Mouse (Mus musculus): ENCODE measurements around the gene Arhgap44.

Gene Arhgap44

GRCm38 (mm10) chr11:65088451-65089222 is 74.1 kb downstream of the Arhgap44 start:
- DNase-seq (ENCODE audit: low read depth), result peak; percentile 15

GRCm38 (mm10) chr11:65080761-65081160 is 82.0 kb downstream of the Arhgap44 start:
- no peak for DNase-seq (ENCODE audit: low read depth)

DNA sequence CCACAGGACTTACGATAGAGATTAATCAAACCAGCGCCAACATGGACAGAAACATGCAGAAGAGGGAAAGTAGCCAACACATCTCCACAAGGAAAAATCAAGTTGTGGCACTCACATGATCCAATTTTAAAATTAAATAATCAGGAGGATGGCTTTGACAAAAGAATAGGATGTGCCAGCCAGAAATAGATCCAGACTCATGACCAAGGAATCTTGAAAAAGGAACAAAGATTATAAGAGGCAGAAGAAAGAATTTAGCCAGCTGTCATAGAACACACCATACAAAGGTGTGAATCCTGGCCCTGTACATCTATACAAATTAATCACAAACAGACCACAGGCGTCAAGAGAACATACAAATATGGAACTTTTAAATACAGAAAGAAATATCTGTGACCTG is 82.5 kb downstream of the Arhgap44 start:
- no peak for DNase-seq (ENCODE audit: low read depth)

GRCm38 (mm10) chr11:65069609-65070008 is 93.2 kb downstream of the Arhgap44 start:
- no peak for DNase-seq (ENCODE audit: low read depth)

GRCm38 (mm10) chr11:65069051-65069450 is 93.7 kb downstream of the Arhgap44 start:
- DNase-seq (ENCODE audit: low read depth), result no peak

GRCm38 (mm10) chr11:65065201-65065600 is 97.6 kb downstream of the Arhgap44 start:
- DNase-seq (ENCODE audit: low read depth), result no peak

- no peak for DNase-seq (ENCODE audit: low read depth)
These were observed 101.3 kb downstream of the Arhgap44 start for GRCm38 (mm10) chr11:65061437-65061836.

GRCm38 (mm10) chr11:65059531-65059930 is 103.2 kb downstream of the Arhgap44 start:
- no peak for DNase-seq (ENCODE audit: low read depth)

GRCm38 (mm10) chr11:65058224-65058908 is 104.4 kb downstream of the Arhgap44 start:
- DNase-seq (ENCODE audit: low read depth), result no peak

DNA sequence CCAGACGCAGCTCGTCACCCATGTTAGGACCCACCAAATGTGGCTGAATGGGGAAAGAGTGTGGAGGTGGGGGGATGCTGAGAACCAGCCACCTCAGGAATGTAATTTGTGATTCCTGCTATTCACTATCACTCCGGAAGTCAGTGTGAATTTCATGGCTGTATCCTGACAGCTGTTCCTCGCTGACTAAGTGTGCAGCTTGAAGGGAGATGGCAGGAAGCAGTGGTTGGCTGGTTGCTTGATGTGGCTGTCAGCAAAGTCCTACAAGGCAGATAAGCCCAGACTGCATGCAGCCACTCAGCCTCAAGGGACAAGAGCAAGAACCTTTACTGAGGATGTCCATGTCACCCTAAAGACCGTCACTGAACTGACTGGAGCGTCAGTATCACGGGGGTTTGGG is 107.2 kb downstream of the Arhgap44 start:
- DNase-seq (ENCODE audit: low read depth), result no peak

DNA sequence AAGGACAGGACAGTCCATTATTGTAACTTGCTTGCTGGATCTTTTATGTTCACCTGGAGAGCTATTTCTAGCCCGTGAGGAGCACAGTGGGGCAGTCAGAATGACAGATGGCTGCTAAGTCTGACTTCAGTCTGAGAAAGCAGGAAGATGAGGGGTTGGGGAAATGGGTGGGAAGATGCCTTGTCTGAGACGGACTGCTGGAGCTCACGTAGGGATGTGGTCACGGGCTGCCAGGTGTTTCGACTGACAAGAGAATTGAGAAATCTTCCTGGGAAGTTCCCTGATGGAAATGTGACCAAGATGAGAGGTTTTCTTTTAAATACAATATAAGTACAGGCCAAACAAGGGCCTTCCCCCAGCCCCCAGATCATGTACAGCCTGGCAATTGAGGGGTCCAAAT is 108.5 kb downstream of the Arhgap44 start:
- no peak for DNase-seq (ENCODE audit: low read depth)

- DNase-seq (ENCODE audit: low read depth), result no peak
These were observed 111.9 kb downstream of the Arhgap44 start for GRCm38 (mm10) chr11:65050819-65051218.

- no peak for DNase-seq (ENCODE audit: low read depth)
These were observed 113.7 kb downstream of the Arhgap44 start for GRCm38 (mm10) chr11:65049090-65049489.

DNA sequence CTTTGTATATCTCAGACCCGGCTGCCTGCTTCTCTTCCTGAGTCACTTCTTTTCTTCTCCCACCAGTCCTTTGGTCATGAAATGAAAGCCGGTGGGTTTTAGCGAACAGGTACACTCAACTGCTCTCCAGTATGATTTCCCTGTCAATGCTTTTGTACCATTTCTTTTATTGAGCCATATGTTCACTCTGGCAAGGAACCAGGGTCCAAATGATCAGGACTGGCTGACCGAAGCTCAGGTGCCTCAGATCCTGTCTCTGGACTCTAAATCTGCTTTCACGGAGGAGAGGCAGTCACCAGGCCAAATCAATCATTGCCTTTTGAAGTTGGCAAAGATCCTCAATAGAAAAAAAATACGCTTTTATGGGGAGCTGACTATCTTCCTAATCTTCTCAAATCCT is 122.2 kb downstream of the Arhgap44 start:
- no peak for DNase-seq (ENCODE audit: low read depth)

DNA sequence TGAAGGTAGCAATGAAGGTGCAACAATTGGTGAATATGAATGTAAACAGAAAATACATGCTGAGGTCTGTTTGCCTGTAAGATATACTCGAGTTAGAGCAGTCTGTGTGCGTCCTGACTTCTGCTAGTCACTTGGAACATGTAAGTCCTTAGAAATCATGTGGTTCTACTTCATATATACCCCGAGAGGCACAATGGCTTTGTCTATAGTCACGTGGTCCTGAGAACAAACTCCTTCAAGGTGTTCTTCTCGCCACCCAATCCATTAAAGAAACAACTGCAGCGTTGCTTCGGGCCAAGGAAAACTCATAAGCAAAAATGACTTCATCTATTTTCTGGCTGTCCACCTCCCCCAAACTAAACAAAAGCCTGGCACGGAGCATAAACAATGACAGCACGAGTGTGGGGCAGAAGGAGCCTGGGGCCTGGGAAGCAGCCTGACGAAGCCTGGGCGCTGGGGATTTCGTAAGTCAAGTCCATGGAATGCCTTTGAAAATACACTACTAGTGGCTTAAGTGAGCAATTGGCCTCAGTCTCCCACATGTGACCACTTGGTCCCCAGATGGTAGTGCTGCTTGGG is 123.2 kb downstream of the Arhgap44 start:
- DNase-seq (ENCODE audit: low read depth), result no peak

DNA sequence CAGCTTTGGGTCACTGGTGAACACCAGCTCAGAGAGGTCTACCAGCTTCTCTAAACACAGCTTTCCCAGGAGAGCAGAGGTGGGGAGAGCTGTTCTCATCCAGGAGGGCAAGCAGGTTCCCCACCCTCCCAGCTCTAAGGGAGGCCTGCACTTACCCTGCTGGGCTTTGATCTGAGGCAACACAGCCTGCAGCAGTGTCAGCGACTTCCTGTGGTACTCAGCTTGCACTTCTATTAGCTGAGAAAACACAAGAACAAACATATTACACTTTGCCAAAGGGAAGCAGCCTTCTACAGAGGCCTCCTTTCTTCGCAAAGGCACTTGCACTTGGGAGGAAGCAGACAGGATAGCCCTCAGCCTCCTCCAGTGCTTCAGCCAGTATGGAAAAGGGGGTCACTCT is 123.8 kb downstream of the Arhgap44 start:
- DNase-seq (ENCODE audit: low read depth), result no peak

GRCm38 (mm10) chr11:65032221-65032620 is 130.5 kb downstream of the Arhgap44 start:
- DNase-seq (ENCODE audit: low read depth), result no peak

- no peak for DNase-seq (ENCODE audit: low read depth)
These were observed 132.6 kb downstream of the Arhgap44 start for GRCm38 (mm10) chr11:65030201-65030600.

DNA sequence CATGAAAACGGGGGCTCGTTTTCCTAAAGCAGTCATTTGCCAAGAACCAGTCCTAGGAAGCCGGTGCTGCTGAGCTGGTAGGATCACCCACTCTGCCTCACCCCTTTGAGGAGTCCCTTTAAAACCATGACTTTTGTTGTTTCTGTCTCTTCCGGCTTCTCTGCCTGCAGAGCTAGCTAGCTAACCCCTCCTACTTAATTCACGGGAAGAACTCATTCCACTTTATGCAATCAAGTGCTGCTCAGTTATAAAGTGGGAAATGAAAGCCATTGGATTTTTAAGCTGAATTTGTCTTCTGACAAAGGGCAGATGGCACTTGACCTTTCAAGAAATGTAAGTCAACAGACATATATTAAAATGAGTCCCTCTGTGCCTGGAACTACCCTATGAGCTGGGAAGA is 134.7 kb downstream of the Arhgap44 start:
- DNase-seq (ENCODE audit: low read depth), result no peak

DNA sequence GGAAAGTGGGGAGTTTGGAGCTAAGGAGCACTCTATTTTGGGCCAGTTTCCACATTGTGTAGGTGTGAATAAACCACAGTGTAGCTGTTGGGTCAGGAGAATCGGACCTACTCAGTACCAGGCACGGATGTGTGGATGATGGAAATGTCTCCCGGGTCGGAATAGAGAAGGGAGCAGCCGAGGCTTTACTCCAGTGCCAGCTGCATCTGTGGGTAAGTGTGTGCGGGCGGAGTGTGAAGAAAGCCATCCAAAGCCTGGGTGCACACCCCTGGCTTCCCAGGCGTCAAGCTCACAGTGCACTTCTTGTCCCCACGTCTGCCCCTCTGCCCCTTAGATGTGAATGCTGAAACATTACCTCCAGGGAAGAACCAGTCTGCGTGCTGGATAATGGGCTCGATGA is 140.0 kb downstream of the Arhgap44 start:
- no peak for DNase-seq (ENCODE audit: low read depth)

- DNase-seq (ENCODE audit: low read depth), result no peak
These were observed 142.0 kb downstream of the Arhgap44 start for GRCm38 (mm10) chr11:65020744-65021143.

GRCm38 (mm10) chr11:65016754-65017153 is 146.0 kb downstream of the Arhgap44 start:
- DNase-seq (ENCODE audit: low read depth), result no peak

DNA sequence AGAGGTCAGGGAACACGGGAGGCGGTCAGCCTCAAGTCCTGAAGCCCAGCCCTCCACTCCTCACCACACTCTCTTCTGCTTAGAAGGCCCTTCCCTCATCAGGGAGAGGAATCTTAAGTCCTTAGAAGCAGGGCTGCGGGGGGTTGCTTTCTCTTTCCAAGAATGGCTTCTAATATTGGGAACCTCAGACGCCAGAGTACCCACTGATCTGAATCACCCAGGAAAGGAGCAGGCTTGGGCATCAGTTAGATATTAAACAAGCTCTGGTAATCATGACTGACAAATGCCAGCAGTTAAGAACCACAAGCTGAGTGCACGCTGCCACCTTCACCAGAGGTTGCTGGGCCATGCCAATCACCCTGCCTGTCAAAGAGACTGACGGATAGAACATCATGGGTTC is 148.9 kb downstream of the Arhgap44 start:
- no peak for DNase-seq (ENCODE audit: low read depth)

All from c-Kit-positive CD71-positive TER-119-negative erythroid progenitor cells, embryonic 14.5 days (primary cell).